Mouse (Mus musculus): ENCODE measurements around the gene Rps18.

DNA sequence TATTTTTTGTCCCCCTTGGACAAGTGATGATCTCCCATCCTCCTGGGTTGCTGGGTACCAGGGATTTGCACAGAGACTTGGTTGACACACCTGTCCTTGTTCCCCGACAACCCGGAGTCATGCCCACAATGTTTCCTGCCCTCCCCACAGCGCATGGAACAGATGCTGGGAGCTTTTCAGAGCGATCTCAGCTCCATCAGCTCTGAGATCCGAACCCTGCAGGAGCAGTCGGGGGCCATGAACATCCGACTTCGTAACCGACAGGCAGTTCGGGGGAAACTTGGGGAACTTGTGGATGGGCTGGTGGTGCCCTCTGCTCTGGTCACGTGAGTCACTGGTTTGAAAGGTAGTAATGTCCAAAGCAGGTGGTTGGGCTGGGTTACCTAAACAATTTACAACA, 2.6 kb upstream of the Rps18 start:
- TF ChIP-seq CTCF (IDR thresholded peaks at IDR 0.05; ENCODE audit: borderline replicate concordance, control insufficient read depth, extremely low read depth, insufficient read depth, low read length, poor library complexity) (no peak), POLR2A (IDR thresholded peaks at IDR 0.05; ENCODE audit: control insufficient read depth, extremely low read depth, insufficient read depth, low read length, poor library complexity) (no peak)
